Mouse (Mus musculus) E14TG2a.4 (cell line): ENCODE measurements at regions not wholly inside any gene's neighbourhood (a gene's known extent, or its start where the extent isn't known, plus 50 kb on each side); places are given as distances from the start of the nearest gene placed in this dataset.

Experiments used
- CTCF ChIP-seq: conservative IDR thresholded peaks from 2 replicates; pipeline ENCODE4 v1.5.1; 2014; ENCODE audit warnings: low read length
- NANOG ChIP-seq: IDR thresholded peaks from 2 replicates; pipeline ENCODE4 v1.6.1; 2014; ENCODE audit warnings: borderline replicate concordance, low read length, mixed read lengths

GRCm38 (mm10) chr15:63452529-63452928, 392.4 kb downstream of the Gsdmc2 start:
- TF ChIP-seq CTCF (no peak), NANOG (no peak)
